Mouse (Mus musculus) kidney, postnatal 0 days (tissue): Measurements from ENCODE around the gene Zfp362. TPM values are rescaled to one million over a fixed set of nuclear protein-coding genes. Genes with fewer than 3 reads are reported as not detected.
A peak's percentile ranks its signal among the peaks of the same experiment; 100 is the strongest.

Source experiments
- ATAC-seq: fragments of 200-750 bp; cut with Nextera tagmentation; replicated peaks from 2 replicates; pipeline ENCODE4 v1.8.0; 2017; ENCODE audit warnings: low read depth, moderate number of reproducible peaks, moderate TSS enrichment, moderate library complexity; ENCODE audit not compliant: low FRiP score
- DNase-seq: peaks from one replicate; pipeline ENCODE4 v3.0.0-alpha.2; 2016; ENCODE audit warnings: low spot score
- H3K27ac ChIP-seq: fragments of 300-500 bp; sonication (generic); 2 replicates; pipeline ENCODE4 v1.5.1; 2014; ENCODE audit warnings: mild to moderate bottlenecking
- H3K27me3 ChIP-seq: fragments of 300-500 bp; sonication (generic); 2 replicates; pipeline ENCODE4 v1.6.1; 2014; ENCODE audit warnings: low read length, mixed read lengths; ENCODE audit not compliant: insufficient read depth
- H3K36me3 ChIP-seq: fragments of 300-500 bp; sonication (generic); 2 replicates; pipeline ENCODE4 v1.6.1; 2014; ENCODE audit warnings: low read length, mixed read lengths; ENCODE audit not compliant: insufficient read depth
- H3K4me1 ChIP-seq: fragments of 300-500 bp; sonication (generic); replicated peaks from 2 replicates; pipeline ENCODE4 v1.6.1; 2014; ENCODE audit warnings: antibody characterized with exemption, low read length, mixed read lengths; ENCODE audit not compliant: insufficient read depth
- H3K4me2 ChIP-seq: fragments of 300-500 bp; sonication (generic); 2 replicates; pipeline ENCODE4 v1.6.1; 2014; ENCODE audit warnings: mild to moderate bottlenecking, low read length, moderate library complexity, mixed read lengths
- H3K4me3 ChIP-seq: fragments of 300-500 bp; sonication (generic); replicated peaks from 2 replicates; pipeline ENCODE4 v1.5.1; 2014; ENCODE audit warnings: low read depth, low read length
- H3K9ac ChIP-seq: fragments of 300-500 bp; sonication (generic); 2 replicates; pipeline ENCODE4 v1.6.1; 2014; ENCODE audit warnings: low read depth, low read length
- H3K9me3 ChIP-seq: fragments of 300-500 bp; sonication (generic); replicated peaks from 2 replicates; pipeline ENCODE4 v1.6.1; 2016; ENCODE audit warnings: low read length, inconsistent platforms, mixed read lengths
- CTCF ChIP-seq: IDR thresholded peaks from 2 replicates; pipeline ENCODE4 v1.5.1; 2016; ENCODE audit warnings: antibody characterized with exemption, low read depth, mild to moderate bottlenecking, moderate library complexity
- WGBS: fragments of 180-500 bp; shearing (Covaris S2); extraction: QIAGEN DNeasy Blood & Tissue Kit; methylation state at CpG from one replicate; pipeline ENCODE4 v1.1.7; 2014; 5-methylcytosine and 5-hydroxymethylcytosine counted together
- polyA plus RNA-seq: library from polyadenylated mRNA; unstranded; fragments of >200 nt; fragmentation: Nextera tagmentation; extraction: Ambion mirVana; gene quantifications from 2 replicates; pipeline ENCODE4 v1.2.1, GENCODE M21; 2015

The Zfp362 gene
- polyA plus RNA-seq, 1 experiment from 2014 or later: 31.1 TPM

DNA sequence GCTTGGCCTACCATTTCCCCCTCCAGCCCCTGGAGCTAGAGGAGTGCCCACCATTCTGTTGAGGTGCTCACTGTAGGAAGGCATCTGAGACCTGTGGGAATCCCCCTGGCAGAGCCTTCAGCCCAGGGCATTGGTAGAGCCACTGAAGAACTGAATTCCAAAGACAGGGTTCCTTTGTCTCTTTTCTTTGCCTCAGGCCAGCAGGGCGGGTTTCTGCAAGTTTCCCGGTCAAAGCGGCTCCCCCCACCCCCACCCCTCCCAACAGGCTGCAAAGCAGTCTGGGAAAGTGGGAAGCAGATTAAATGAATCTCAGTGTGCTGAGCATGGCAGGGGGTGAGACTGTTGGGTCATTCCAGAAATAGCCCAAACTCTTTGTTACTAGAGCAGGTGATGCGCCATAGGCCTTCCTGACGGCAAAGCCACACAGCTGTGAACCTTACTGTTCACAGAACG, 68.7 kb downstream of the Zfp362 start:
- 0 out of 2 replicates have a peak overlapping the region, but pooled peaks have one; percentile 6 for H3K9ac ChIP-seq

DNA sequence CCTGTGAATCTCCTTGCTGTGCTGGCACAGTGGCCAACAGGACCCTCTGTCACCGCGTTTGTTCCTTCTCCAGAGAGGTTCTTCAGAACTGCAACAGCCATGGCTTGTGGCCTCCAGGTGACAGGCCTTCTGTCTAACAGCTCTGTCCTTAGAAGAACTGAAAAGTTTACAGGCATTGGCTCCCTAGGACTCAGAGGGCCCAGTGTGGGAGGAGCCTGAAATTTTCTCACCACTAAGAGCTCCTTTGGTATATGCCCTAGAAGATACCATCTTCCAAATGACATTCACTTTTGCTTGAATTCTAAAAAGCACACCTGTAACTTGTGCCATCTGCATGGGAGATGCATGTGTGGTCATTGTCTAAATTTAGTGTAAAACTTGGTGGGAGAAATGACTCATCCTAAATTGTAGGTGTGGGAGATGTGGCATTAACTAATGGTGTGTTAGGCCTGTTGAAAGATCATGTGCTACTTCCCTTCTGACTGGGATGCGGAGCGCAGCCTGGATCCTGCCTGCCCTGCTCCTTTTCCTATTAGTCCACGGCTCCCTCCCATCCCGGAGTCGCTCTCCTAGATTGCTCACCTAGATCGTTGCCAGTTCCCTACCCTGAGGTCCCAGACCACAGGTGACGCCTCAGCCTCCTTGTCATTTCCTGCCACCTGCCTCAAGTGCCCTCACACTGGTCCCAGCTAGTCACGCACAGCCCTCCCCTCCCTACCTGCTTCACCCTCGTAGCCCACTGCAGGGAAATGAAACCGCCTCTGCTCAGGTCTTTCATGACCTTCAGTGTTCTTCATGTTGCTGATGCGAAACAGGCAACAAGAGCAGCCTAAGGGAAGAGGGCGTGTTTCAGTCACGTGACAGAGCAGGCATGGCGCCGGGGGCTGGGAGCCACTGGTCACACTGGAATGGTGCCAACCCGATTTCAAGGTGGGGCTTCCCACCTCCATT, 70.8 kb downstream of the Zfp362 start:
- Histone ChIP-seq H3K4me2 (peak overlapping the region; percentile 9; the same call in 1 of the 2 replicates), H3K27me3 (no peaks in the 10 kb centered on the region), H3K9me3 (no peaks in the 10 kb centered on the region), H3K36me3 (no peaks in the 10 kb centered on the region), H3K9ac (no peak overlapping the region), H3K27ac (peak overlapping the region; percentile 82), H3K4me3 (no peak overlapping the region), H3K4me1 (peaks cover 57% of the 10 kb centered on the region)
- TF ChIP-seq CTCF: no peak
- WGBS: 54% methylated on average over 18 of the region's 18 CpGs
- DNase-seq (no peak), ATAC-seq (peak; percentile 72)

More for the DNA sequence above, 68.7 kb downstream of the Zfp362 start:
- no peak overlapping the region for H3K4me2 ChIP-seq
- ATAC-seq (no peak), DNase-seq (no peak)
- H3K9me3 ChIP-seq: no peaks in the 10 kb centered on the region
- 28% methylated on average over 6 of the region's 6 CpGs for WGBS
- no peak for TF ChIP-seq CTCF
- H3K27ac ChIP-seq: peak overlapping the region; percentile 82
- H3K27me3 ChIP-seq: no peaks in the 10 kb centered on the region
- peaks cover 4% of the 10 kb centered on the region; the same call in 1 of the 2 replicates for H3K36me3 ChIP-seq
- H3K4me3 ChIP-seq: no peak overlapping the region
- H3K4me1 ChIP-seq: peaks cover 53% of the 10 kb centered on the region

DNA sequence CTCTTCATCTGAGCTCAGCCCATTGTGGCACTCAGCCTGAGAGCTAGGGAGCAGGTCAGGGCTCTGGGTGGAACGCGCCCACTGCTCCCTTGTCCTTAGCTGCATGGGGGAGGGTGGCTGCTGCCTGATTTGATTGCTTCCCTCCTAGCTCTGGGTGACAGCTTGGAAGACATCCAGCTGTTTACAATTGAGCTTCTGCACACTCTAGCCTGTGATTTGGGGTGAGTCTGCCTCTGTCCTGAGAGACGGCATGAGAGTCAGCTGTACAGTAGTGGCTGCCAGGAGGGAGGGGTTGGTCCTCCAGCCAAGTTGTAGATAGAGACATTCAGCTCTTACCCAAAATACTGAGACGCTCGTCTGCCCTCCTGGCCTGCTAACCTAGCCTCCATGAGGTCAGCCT, 71.6 kb downstream of the Zfp362 start:
- Histone ChIP-seq H3K9me3 (no peaks in the 10 kb centered on the region), H3K27ac (peak overlapping the region; percentile 82), H3K4me2 (peak overlapping the region; percentile 14; the same call in 1 of the 2 replicates), H3K9ac (0 out of 2 replicates have a peak overlapping the region, but pooled peaks have one; percentile 5), H3K27me3 (no peaks in the 10 kb centered on the region), H3K4me3 (no peak overlapping the region), H3K36me3 (no peaks in the 10 kb centered on the region), H3K4me1 (peaks cover 64% of the 10 kb centered on the region)
- peak; percentile 69 for ATAC-seq
- no peak for TF ChIP-seq CTCF
- WGBS: 7% methylated on average over 5 of the region's 5 CpGs
- DNase-seq: peak; percentile 94

DNA sequence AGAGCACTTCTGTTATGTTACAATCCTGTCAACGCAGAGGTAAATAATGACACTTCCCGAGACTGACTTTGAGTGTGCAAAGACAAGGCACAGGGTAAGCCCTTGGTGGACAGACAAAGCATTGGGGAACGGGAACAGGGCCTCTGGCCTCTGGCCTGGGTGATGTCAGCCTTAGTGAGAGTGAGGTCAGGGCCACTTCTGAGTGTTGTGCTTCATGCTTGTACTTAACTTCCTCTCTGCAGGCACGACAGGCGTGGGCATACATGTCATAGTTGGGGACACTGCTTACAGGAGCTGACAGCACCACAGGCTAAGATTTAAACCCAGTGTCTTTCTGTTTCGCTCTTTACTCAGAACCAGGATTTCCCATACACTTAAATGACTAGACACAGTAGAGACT, 72.3 kb downstream of the Zfp362 start:
- no peak for ATAC-seq

DNA sequence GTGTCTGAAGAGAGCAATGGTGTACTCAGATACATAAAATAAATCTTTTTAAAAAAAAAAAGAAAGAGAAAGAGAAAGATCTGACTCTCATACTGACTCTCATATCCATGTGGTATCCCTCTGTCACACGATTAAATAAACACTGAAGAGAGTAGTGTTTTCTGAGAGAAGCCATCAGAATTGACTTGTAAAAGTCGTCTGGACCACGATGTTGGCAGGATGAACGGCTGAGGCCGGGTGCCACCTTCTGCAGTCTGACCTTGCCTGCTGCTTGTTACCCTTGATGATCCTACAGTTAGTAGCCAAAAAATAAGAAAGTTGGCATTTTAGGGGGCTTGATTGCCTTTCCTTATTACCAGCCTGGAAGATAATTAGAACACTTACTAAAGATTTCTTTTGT, 73.1 kb downstream of the Zfp362 start:
- Histone ChIP-seq H3K4me3 (no peak overlapping the region), H3K27me3 (no peaks in the 10 kb centered on the region), H3K27ac (no peak overlapping the region), H3K4me1 (peaks cover 68% of the 10 kb centered on the region), H3K4me2 (no peak overlapping the region), H3K36me3 (no peaks in the 10 kb centered on the region), H3K9ac (no peak overlapping the region), H3K9me3 (no peaks in the 10 kb centered on the region)
- ATAC-seq (no peak), DNase-seq (no peak)
- 27% methylated on average over 5 of the region's 5 CpGs for WGBS
- no peak for TF ChIP-seq CTCF

More for the DNA sequence above, 72.3 kb downstream of the Zfp362 start:
- H3K36me3 ChIP-seq: no peaks in the 10 kb centered on the region
- H3K4me1 ChIP-seq: peaks cover 71% of the 10 kb centered on the region
- no peak for DNase-seq
- no peak for TF ChIP-seq CTCF
- H3K9ac ChIP-seq: 0 out of 2 replicates have a peak overlapping the region, but pooled peaks have one; percentile 5
- no peaks in the 10 kb centered on the region for H3K9me3 ChIP-seq
- no peak overlapping the region for H3K4me3 ChIP-seq
- H3K4me2 ChIP-seq: peak overlapping the region; percentile 14; the same call in 1 of the 2 replicates
- WGBS: 16% methylated on average over 6 of the region's 6 CpGs
- no peaks in the 10 kb centered on the region for H3K27me3 ChIP-seq
- H3K27ac ChIP-seq: peak overlapping the region; percentile 76

DNA sequence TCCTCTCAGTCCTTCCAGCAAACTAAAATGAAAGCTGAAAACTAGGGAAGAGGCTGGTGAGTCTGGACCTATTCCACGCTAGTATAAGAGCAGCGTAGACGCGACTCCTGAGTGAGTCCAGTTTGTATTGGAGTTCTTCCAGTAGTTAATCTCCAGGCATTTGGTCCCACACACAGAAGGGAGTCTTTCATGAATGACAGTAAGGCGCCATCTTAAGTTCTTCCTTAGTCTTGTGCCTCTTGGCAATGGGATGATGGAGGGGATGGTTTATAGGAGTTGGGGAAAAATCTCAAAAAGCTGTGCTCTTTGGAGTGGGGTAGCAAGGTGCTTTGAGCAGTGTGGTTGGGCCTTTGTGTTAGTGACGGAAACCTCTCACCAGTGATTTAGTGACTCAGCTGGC, 75.6 kb downstream of the Zfp362 start:
- H3K4me1 ChIP-seq: peaks cover 54% of the 10 kb centered on the region
- H3K27me3 ChIP-seq: no peaks in the 10 kb centered on the region
- H3K9ac ChIP-seq: peak overlapping the region; percentile 100; the same call in 1 of the 2 replicates
- no peak for ATAC-seq
- no peak for TF ChIP-seq CTCF
- H3K9me3 ChIP-seq: no peaks in the 10 kb centered on the region
- DNase-seq: no peak
- WGBS: 46% methylated on average over 6 of the region's 6 CpGs
- peak overlapping the region; percentile 78 for H3K4me2 ChIP-seq
- H3K36me3 ChIP-seq: no peaks in the 10 kb centered on the region
- H3K4me3 ChIP-seq: peak overlapping the region; percentile 99; the same call in 1 of the 2 replicates
- peak overlapping the region; percentile 98 for H3K27ac ChIP-seq
